Mouse (Mus musculus): ENCODE results near the gene Mylk3. TPM values are rescaled to one million over a fixed set of nuclear protein-coding genes. Genes with fewer than 3 reads are reported as not detected.

Mylk3 gene
- polyA plus RNA-seq, 1 experiment from 2014 or later = 7.4 TPM

DNA sequence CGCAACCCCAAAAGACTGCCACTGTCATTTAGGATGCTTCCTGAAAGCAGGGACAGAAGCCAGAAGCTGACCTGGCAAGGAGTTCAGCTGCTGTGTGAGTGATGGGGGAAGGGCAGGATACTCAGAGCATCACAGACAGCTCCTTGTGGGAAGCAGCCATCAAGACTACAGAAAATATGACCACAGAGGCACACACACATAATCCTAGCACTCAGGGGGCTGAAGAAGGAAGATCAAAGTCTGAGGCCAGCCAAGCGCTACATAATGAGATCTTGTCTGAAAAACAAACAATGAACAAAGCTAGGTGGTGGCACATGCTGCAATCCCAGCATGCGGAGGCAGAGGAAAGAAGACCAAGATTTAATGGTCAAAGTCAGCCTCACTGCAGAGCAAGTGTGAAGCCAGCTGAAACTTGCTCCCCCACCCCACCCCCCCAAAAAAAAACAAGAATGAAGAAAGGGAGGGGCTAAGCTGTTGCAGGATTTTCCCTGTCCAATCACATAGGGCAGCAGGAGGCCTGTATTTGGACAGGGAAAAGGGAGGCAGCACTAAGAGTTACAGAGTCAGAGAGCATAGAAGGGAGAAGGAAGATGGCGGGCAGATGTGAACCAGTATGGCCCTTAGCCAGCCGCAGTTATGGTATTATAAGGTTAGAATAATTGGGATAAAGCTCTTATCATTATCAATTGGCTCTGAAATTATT lies 46.1 kb downstream of the Mylk3 start:
- Histone ChIP-seq H3K36me3 (ENCODE audit: control insufficient read depth, insufficient read depth, low read length) (no peaks in the 10 kb centered on the region), H3K27me3 (ENCODE audit: control insufficient read depth, insufficient read depth, low read length) (no peaks in the 10 kb centered on the region), H3K9me3 (replicated peaks; ENCODE audit: control insufficient read depth, low read length) (no peaks in the 10 kb centered on the region), H3K4me2 (ENCODE audit: low read depth, low read length) (no peak overlapping the region), H3K4me1 (ENCODE audit: control insufficient read depth, insufficient read depth, low read length) (no peaks in the 10 kb centered on the region), H3K9ac (ENCODE audit: low read length) (no peak overlapping the region), H3K27ac (ENCODE audit: low read length) (no peak overlapping the region), H3K4me3 (replicated peaks; ENCODE audit: low read length) (no peak overlapping the region)
- 69% methylated on average over 5 of the region's 5 CpGs for WGBS
- no peak for ATAC-seq (ENCODE audit: insufficient read depth, low FRiP score)

DNA sequence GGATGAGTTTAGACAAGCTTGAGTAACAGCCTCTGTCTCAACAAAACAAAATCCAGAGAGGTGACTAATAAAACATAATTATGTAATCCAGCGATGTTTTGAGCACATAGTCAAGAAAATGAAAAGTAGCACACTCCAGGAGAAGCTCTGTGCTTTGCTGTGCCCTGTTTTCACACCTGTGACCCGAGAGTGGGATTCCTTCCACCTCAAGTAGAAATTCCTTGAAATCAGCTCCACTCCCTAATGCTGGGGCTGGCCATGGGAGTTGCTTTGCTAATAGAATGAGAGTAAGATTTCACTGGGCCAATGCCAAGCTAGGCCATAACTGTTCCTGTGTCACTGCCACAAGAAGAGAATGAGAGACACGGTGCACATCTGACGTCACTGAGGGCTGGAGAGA lies 48.5 kb downstream of the Mylk3 start:
- Histone ChIP-seq H3K9me3 (replicated peaks; ENCODE audit: control insufficient read depth, low read length) (no peaks in the 10 kb centered on the region), H3K9ac (ENCODE audit: low read length) (no peak overlapping the region), H3K27ac (ENCODE audit: low read length) (no peak overlapping the region), H3K27me3 (ENCODE audit: control insufficient read depth, insufficient read depth, low read length) (no peaks in the 10 kb centered on the region), H3K4me2 (ENCODE audit: low read depth, low read length) (no peak overlapping the region), H3K4me3 (replicated peaks; ENCODE audit: low read length) (no peak overlapping the region), H3K36me3 (ENCODE audit: control insufficient read depth, insufficient read depth, low read length) (no peaks in the 10 kb centered on the region), H3K4me1 (ENCODE audit: control insufficient read depth, insufficient read depth, low read length) (no peaks in the 10 kb centered on the region)
- no peak for ATAC-seq (ENCODE audit: insufficient read depth, low FRiP score)
- 65% methylated on average over 4 of the region's 4 CpGs for WGBS

DNA sequence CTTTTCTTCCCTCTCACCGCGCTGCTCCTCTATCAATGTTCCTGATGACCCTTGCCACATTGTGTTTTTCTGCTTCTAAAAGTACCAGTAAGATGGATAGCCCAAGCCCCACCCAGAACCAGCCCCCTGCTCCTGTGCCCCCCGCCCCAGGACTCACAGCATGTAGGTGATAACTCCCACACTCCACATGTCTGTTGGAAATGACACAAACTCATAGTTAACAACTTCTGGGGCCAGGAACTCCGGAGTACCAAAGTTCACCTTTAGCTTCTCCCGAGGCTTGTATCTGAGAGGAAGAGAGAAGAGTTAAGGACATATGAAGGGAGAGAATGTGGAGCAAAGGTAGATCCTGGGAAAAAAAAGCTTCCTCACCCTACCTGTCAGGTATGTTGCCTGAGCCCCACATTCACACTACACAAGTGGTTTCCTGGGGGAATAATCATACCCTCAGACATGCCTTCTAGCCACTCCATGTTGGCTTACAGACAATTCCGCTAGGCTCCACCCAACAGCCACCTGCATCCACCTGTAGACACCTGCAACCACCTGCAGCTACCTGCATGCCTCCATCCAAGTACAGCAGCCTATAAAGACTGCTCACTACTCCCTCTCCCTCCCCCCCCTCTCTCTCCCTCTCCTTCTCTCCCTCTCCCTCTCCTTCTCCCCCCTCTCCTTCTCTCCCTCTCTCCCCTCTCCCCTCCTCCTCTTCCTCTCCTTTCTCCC lies 49.8 kb downstream of the Mylk3 start:
- no peak for ATAC-seq (ENCODE audit: insufficient read depth, low FRiP score)
- WGBS = 70% methylated on average over 6 of the region's 6 CpGs
- Histone ChIP-seq H3K27ac (ENCODE audit: low read length) (no peak overlapping the region), H3K4me3 (replicated peaks; ENCODE audit: low read length) (no peak overlapping the region), H3K4me1 (ENCODE audit: control insufficient read depth, insufficient read depth, low read length) (no peaks in the 10 kb centered on the region), H3K9me3 (replicated peaks; ENCODE audit: control insufficient read depth, low read length) (no peaks in the 10 kb centered on the region), H3K27me3 (ENCODE audit: control insufficient read depth, insufficient read depth, low read length) (no peaks in the 10 kb centered on the region), H3K9ac (ENCODE audit: low read length) (no peak overlapping the region), H3K4me2 (ENCODE audit: low read depth, low read length) (no peak overlapping the region), H3K36me3 (ENCODE audit: control insufficient read depth, insufficient read depth, low read length) (no peaks in the 10 kb centered on the region)

- Histone ChIP-seq H3K4me2 (ENCODE audit: low read depth, low read length) (no peak overlapping the region), H3K27ac (ENCODE audit: low read length) (no peak overlapping the region), H3K4me3 (replicated peaks; ENCODE audit: low read length) (no peak overlapping the region), H3K4me1 (ENCODE audit: control insufficient read depth, insufficient read depth, low read length) (no peaks in the 10 kb centered on the region), H3K9me3 (replicated peaks; ENCODE audit: control insufficient read depth, low read length) (no peaks in the 10 kb centered on the region), H3K27me3 (ENCODE audit: control insufficient read depth, insufficient read depth, low read length) (no peaks in the 10 kb centered on the region), H3K36me3 (ENCODE audit: control insufficient read depth, insufficient read depth, low read length) (no peaks in the 10 kb centered on the region), H3K9ac (ENCODE audit: low read length) (no peak overlapping the region)
- ATAC-seq (ENCODE audit: insufficient read depth, low FRiP score) = no peak
These were observed 51.0 kb downstream of the Mylk3 start for GRCm38 (mm10) chr8:85335105-85335504.

GRCm38 (mm10) chr8:85329506-85329905 lies 56.6 kb downstream of the Mylk3 start:
- Histone ChIP-seq H3K36me3 (ENCODE audit: control insufficient read depth, insufficient read depth, low read length) (no peaks in the 10 kb centered on the region), H3K4me2 (ENCODE audit: low read depth, low read length) (no peak overlapping the region), H3K9ac (ENCODE audit: low read length) (no peak overlapping the region), H3K4me3 (replicated peaks; ENCODE audit: low read length) (no peak overlapping the region), H3K9me3 (replicated peaks; ENCODE audit: control insufficient read depth, low read length) (no peaks in the 10 kb centered on the region), H3K27ac (ENCODE audit: low read length) (no peak overlapping the region), H3K4me1 (ENCODE audit: control insufficient read depth, insufficient read depth, low read length) (no peaks in the 10 kb centered on the region), H3K27me3 (ENCODE audit: control insufficient read depth, insufficient read depth, low read length) (no peaks in the 10 kb centered on the region)
- no peak for ATAC-seq (ENCODE audit: insufficient read depth, low FRiP score)
- WGBS = 71% methylated on average over 1 of the region's 1 CpGs

- no peak overlapping the region for H3K9ac ChIP-seq (ENCODE audit: low read length)
- no peaks in the 10 kb centered on the region for H3K36me3 ChIP-seq (ENCODE audit: control insufficient read depth, insufficient read depth, low read length)
- no peak for ATAC-seq (ENCODE audit: insufficient read depth, low FRiP score)
- no peak overlapping the region for H3K4me2 ChIP-seq (ENCODE audit: low read depth, low read length)
- no peaks in the 10 kb centered on the region for H3K9me3 ChIP-seq (replicated peaks; ENCODE audit: control insufficient read depth, low read length)
- H3K4me1 ChIP-seq (ENCODE audit: control insufficient read depth, insufficient read depth, low read length) = no peaks in the 10 kb centered on the region
- WGBS = 70% methylated on average over 9 of the region's 9 CpGs
- no peak overlapping the region for H3K4me3 ChIP-seq (replicated peaks; ENCODE audit: low read length)
- H3K27ac ChIP-seq (ENCODE audit: low read length) = no peak overlapping the region
- H3K27me3 ChIP-seq (ENCODE audit: control insufficient read depth, insufficient read depth, low read length) = no peaks in the 10 kb centered on the region
These were observed 59.1 kb downstream of the Mylk3 start for GRCm38 (mm10) chr8:85327036-85327435.

GRCm38 (mm10) chr8:85323084-85323483 lies 63.1 kb downstream of the Mylk3 start:
- 79% methylated on average over 3 of the region's 3 CpGs for WGBS
- Histone ChIP-seq H3K9ac (ENCODE audit: low read length) (no peak overlapping the region), H3K9me3 (replicated peaks; ENCODE audit: control insufficient read depth, low read length) (0 out of 2 replicates have a peak, but pooled peaks cover 3% of the 10 kb centered on the region), H3K36me3 (ENCODE audit: control insufficient read depth, insufficient read depth, low read length) (no peaks in the 10 kb centered on the region), H3K4me3 (replicated peaks; ENCODE audit: low read length) (no peak overlapping the region), H3K27me3 (ENCODE audit: control insufficient read depth, insufficient read depth, low read length) (no peaks in the 10 kb centered on the region), H3K27ac (ENCODE audit: low read length) (no peak overlapping the region), H3K4me1 (ENCODE audit: control insufficient read depth, insufficient read depth, low read length) (no peaks in the 10 kb centered on the region), H3K4me2 (ENCODE audit: low read depth, low read length) (no peak overlapping the region)
- ATAC-seq (ENCODE audit: insufficient read depth, low FRiP score) = no peak

DNA sequence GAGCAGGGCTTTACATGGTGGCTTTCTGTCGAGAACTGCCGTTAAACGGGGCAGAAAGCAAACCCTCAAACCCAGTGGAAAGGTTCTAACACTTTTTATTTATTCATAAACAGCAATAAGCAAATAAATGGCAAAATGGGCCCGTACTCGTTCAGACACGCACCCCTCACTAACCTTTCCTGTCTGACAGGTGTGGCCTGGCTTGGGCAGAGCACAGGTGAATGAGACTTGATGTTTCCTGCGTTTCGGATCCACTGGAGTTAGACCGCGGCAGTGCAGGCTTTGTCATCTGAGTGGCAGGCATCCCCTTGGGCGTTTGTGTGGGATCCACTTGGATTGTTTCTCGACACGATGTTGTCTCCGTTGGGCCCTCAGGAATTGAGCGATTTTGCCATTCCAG lies 64.2 kb downstream of the Mylk3 start:
- WGBS = 81% methylated on average over 15 of the region's 15 CpGs
- Histone ChIP-seq H3K9ac (ENCODE audit: low read length) (no peak overlapping the region), H3K4me3 (replicated peaks; ENCODE audit: low read length) (no peak overlapping the region), H3K36me3 (ENCODE audit: control insufficient read depth, insufficient read depth, low read length) (no peaks in the 10 kb centered on the region), H3K4me1 (ENCODE audit: control insufficient read depth, insufficient read depth, low read length) (no peaks in the 10 kb centered on the region), H3K27ac (ENCODE audit: low read length) (no peak overlapping the region), H3K9me3 (replicated peaks; ENCODE audit: control insufficient read depth, low read length) (0 out of 2 replicates have a peak, but pooled peaks cover 4% of the 10 kb centered on the region), H3K27me3 (ENCODE audit: control insufficient read depth, insufficient read depth, low read length) (no peaks in the 10 kb centered on the region), H3K4me2 (ENCODE audit: low read depth, low read length) (no peak overlapping the region)
- no peak for ATAC-seq (ENCODE audit: insufficient read depth, low FRiP score)

- H3K36me3 ChIP-seq (ENCODE audit: control insufficient read depth, insufficient read depth, low read length) = no peaks in the 10 kb centered on the region
These were observed 67.6 kb downstream of the Mylk3 start for GRCm38 (mm10) chr8:85318534-85318933.

More at GRCm38 (mm10) chr8:85318534-85318933, 67.6 kb downstream of the Mylk3 start:
- Histone ChIP-seq H3K4me1 (ENCODE audit: control insufficient read depth, insufficient read depth, low read length) (no peaks in the 10 kb centered on the region), H3K9ac (ENCODE audit: low read length) (no peak overlapping the region), H3K27ac (ENCODE audit: low read length) (no peak overlapping the region), H3K4me3 (replicated peaks; ENCODE audit: low read length) (no peak overlapping the region), H3K4me2 (ENCODE audit: low read depth, low read length) (no peak overlapping the region), H3K27me3 (ENCODE audit: control insufficient read depth, insufficient read depth, low read length) (no peaks in the 10 kb centered on the region), H3K9me3 (replicated peaks; ENCODE audit: control insufficient read depth, low read length) (0 out of 2 replicates have a peak, but pooled peaks cover 4% of the 10 kb centered on the region)
- no peak for ATAC-seq (ENCODE audit: insufficient read depth, low FRiP score)
- WGBS = 79% methylated on average over 4 of the region's 4 CpGs

All from stomach, embryonic 16.5 days (tissue).